Mouse (Mus musculus) CD4-positive naive resting alpha-beta T cell, adult 57 days (primary cell): ENCODE results near the gene Htt. TPM values are rescaled to one million over a fixed set of nuclear protein-coding genes. Genes with fewer than 3 reads are reported as not detected.

Experiments
- total RNA-seq: library from RNA; stranded (reverse); gene quantifications from one replicate; pipeline ENCODE4 v1.2.4, GENCODE M21; 2023

The Htt gene
- total RNA-seq = 61.1 TPM

DNA sequence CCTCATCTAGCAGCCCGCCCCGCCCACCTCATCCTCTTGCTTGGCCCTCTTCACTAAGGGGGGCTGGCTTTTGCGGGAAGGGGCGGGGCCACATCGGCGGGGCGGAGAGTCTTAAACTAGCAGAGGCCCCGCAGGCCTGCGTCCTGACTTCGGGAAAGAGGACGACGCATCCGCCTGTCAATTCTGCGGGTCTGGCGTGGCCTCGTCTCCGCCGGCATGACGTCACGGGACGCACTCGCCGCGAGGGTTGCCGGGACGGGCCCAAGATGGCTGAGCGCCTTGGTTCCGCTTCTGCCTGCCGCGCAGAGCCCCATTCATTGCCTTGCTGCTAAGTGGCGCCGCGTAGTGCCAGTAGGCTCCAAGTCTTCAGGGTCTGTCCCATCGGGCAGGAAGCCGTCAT is at the start of gene Htt:
TSS of gene Htt (plus strand) at position 232 of the 400 bp plus-strand sequence.

DNA sequence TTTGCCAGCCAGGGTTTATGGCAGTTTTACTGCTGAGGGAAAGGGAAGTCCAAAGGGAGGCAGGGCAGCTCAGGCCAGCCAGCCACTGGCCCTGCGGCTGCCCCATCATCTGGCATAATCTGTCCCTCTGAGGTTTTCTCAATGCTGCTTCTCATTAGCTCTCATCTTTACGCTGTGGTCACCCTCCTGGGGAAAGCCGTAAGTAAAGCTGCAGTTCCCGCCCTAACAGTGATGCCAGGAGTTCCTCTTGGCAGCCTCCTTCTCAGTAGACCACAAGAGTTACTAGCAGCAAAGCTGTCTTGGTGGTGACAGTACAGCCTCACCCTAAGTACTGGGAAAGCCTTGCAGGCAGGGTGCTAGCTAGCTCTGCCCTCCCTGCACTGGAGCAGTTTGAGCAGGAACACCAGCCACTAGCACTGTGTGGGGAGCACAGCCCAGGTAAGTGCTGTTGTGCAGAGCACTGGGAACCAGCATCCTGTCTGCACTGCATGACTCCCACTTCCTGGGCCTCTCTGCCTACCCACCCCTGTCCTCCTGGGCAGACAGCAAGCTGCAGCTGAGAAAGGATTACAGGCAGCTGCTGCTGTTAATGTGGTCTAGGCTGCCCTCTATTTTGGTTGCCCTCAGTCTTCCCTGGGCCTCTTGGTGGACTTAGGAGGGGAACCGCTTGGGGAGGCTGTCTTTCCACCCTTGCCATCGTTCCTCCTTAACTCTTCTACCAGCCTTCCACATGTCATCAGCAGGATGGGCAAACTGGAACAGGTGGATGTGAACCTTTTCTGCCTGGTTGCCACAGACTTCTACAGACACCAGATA is 146.6 kb downstream of the Htt start, which contains the start of gene Msantd1:
TSS of gene Msantd1 (plus strand) at position 103 of the 816 bp plus-strand sequence.

DNA sequence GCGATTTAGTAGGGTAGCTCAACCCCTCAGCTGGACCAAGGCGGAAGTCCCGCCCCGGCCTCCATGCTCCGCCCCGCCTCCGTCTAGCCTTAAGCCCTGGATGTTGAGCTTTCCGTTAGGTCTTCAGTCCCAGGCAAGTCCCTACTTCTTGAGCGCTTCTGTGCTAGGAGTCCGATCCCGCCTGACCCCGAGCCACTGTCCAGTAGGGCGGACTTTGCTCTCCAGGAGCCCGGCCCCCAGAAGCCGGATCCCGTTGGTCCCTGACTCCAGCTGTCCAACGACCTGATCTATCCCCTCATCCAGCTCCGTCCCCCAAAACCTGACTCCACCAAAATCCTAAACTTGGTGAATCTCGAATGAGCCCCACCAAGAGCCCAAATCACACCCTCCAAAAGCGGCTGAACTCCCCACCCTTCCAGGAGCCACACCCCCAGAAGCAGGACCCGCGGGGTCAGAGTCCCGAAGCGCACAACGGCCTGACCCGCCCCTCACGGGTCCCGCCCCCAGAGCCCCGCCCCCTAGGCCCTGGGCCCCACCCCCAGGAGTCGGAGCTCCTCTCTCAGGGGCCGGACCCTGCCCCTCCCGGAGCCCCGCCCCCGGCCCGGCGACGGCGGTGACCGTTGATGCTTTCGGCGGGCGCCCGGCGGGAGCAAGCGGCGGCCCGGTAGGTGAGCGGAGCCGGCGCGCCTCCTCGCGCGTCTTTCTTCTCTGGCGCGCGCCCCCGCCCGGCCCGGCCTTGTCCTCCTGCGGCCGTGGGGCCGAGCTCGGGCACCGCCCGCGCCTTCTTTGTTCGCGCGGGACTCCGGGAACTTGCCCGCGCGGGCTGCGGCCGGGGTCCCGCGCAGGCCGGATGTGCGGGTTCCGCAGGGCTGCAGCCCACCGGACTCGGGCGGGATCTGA is 187.6 kb downstream of the Htt start, which contains the start of gene Rgs12:
TSS of gene Rgs12 (plus strand) at position 585 of the 900 bp plus-strand sequence.

Other genes starting within 250 kb of the Htt start
- gene Tnip2, start 247.7 kb upstream of the Htt start, total RNA-seq = 18.4 TPM
- gene Sh3bp2, start 235.9 kb upstream of the Htt start, total RNA-seq = 11.1 TPM
- gene Add1, start 188.1 kb upstream of the Htt start, total RNA-seq = 326 TPM
- gene Mfsd10, start 124.5 kb upstream of the Htt start, total RNA-seq = 34.6 TPM
- 31.2 TPM for gene Nop14, start 101.6 kb upstream of the Htt start, total RNA-seq
- gene Grk4, start 101.4 kb upstream of the Htt start, total RNA-seq = 8.0 TPM
- gene Msantd1, start 146.3 kb downstream of the Htt start, total RNA-seq = 3.0 TPM
- 4.2 TPM for gene Rgs12, start 187.7 kb downstream of the Htt start, total RNA-seq